In genomic region chr1:39527432-39527831, GRCm38 (mm10) we compare ENCODE assay signal across 8 mouse cellular contexts. TPM values are rescaled to one million over a fixed set of nuclear protein-coding genes. Genes with fewer than 3 reads are reported as not detected.
DNase-seq lines count a peak whose midpoint lies in the region; ATAC-seq and TF ChIP-seq lines count a peak whose summit lies in the region.

No protein-coding gene starts in this region.

- no peaks in the 10 kb centered on the region for H3K9me3 ChIP-seq in hindbrain, embryonic 10.5 days
- no peaks in the 10 kb centered on the region for H3K9me3 ChIP-seq in hindbrain, embryonic 16.5 days (ENCODE audit: control insufficient read depth, low read length)
- no peaks in the 10 kb centered on the region for H3K9me3 ChIP-seq in stomach, postnatal 0 days (ENCODE audit: control insufficient read depth, low read length)

- H3K4me2 ChIP-seq in hindbrain, embryonic 16.5 days (ENCODE audit: low read length), result no peak overlapping the region
- no peak overlapping the region for H3K4me2 ChIP-seq in stomach, postnatal 0 days (replicated peaks; ENCODE audit: low read depth)

- TF ChIP-seq POLR2A in brain, embryonic 14.5 days (IDR thresholded peaks at IDR 0.05; ENCODE audit: borderline replicate concordance, extremely low read depth, insufficient read depth, insufficient read length, poor library complexity, severe bottlenecking), result no peak

- peak; percentile 82 for TF ChIP-seq CTCF in brain, embryonic 14.5 days (IDR thresholded peaks at IDR 0.05; ENCODE audit: borderline replicate concordance, extremely low read depth, insufficient read depth, insufficient read length)
- TF ChIP-seq CTCF in stomach, postnatal 0 days (IDR thresholded peaks at IDR 0.05; ENCODE audit: low read depth), result peak; percentile 91

- no peak for ATAC-seq in hindbrain, embryonic 16.5 days
- 0 out of 2 replicates have a peak, but pooled peaks have one; percentile 58 for ATAC-seq in erythroid progenitor cell, adult 5-6 weeks (replicated peaks; ENCODE audit: low FRiP score, poor library complexity, severe bottlenecking)
- peak; percentile 65 for ATAC-seq in stomach, postnatal 0 days (ENCODE audit: low FRiP score, low TSS enrichment)

- no peaks in the 10 kb centered on the region for H3K27me3 ChIP-seq in hindbrain, embryonic 10.5 days (ENCODE audit: insufficient read depth, poor library complexity, severe bottlenecking)
- no peaks in the 10 kb centered on the region for H3K27me3 ChIP-seq in hindbrain, embryonic 16.5 days (replicated peaks; ENCODE audit: control insufficient read depth, insufficient read depth, low read length)
- H3K27me3 ChIP-seq in stomach, postnatal 0 days (ENCODE audit: control insufficient read depth, insufficient read depth, low read length), result no peaks in the 10 kb centered on the region

- intact Hi-C loops in left cerebral cortex, postnatal 4 days (cut with DNase I), result no loop called here

- TF ChIP-seq EP300 in stomach, postnatal 0 days (optimal IDR thresholded peaks at IDR 0.05), result no peak

- H3K36me3 ChIP-seq in hindbrain, embryonic 10.5 days, result no peaks in the 10 kb centered on the region
- no peaks in the 10 kb centered on the region for H3K36me3 ChIP-seq in hindbrain, embryonic 16.5 days (ENCODE audit: control insufficient read depth, insufficient read depth, low read length)
- no peaks in the 10 kb centered on the region for H3K36me3 ChIP-seq in stomach, postnatal 0 days (ENCODE audit: control insufficient read depth, insufficient read depth, low read length)

- no peak overlapping the region for H3K9ac ChIP-seq in hindbrain, embryonic 16.5 days (ENCODE audit: low read depth, low read length)
- H3K9ac ChIP-seq in stomach, postnatal 0 days (ENCODE audit: low read length), result no peak overlapping the region

- 0 out of 2 replicates have a peak, but pooled peaks cover 5% of the 10 kb centered on the region for H3K4me1 ChIP-seq in hindbrain, embryonic 10.5 days (replicated peaks)
- no peaks in the 10 kb centered on the region for H3K4me1 ChIP-seq in hindbrain, embryonic 16.5 days (ENCODE audit: control insufficient read depth, insufficient read depth, low read depth, low read length)
- no peaks in the 10 kb centered on the region for H3K4me1 ChIP-seq in stomach, postnatal 0 days (replicated peaks; ENCODE audit: control insufficient read depth, insufficient read depth)

- H3K4me3 ChIP-seq in hindbrain, embryonic 10.5 days, result no peak overlapping the region
- H3K4me3 ChIP-seq in hindbrain, embryonic 16.5 days (ENCODE audit: low read length), result no peak overlapping the region
- no peak overlapping the region for H3K4me3 ChIP-seq in stomach, postnatal 0 days (ENCODE audit: low read depth, low read length)

- H3K27ac ChIP-seq in hindbrain, embryonic 10.5 days, result no peak overlapping the region
- H3K27ac ChIP-seq in hindbrain, embryonic 16.5 days (ENCODE audit: low read depth, low read length), result no peak overlapping the region
- no peak overlapping the region for H3K27ac ChIP-seq in stomach, postnatal 0 days (replicated peaks)

- WGBS in hindbrain, embryonic 10.5 days, result 10% methylated on average over 7 of the region's 7 CpGs
- WGBS in hindbrain, embryonic 16.5 days, result 17% methylated on average over 7 of the region's 7 CpGs
- 10% methylated on average over 7 of the region's 7 CpGs for WGBS in stomach, postnatal 0 days

- peak; percentile 81 for DNase-seq in hindbrain, embryonic 10.5 days (ENCODE audit: low spot score)
- peak; percentile 75 for DNase-seq in brain, embryonic 14.5 days (ENCODE audit: low read depth)
- peak; percentile 89 for DNase-seq in induced T-regulatory cell, adult 2 months (ENCODE audit: low read depth)
- peak; percentile 80 for DNase-seq in left cerebral cortex, postnatal 4 days
- DNase-seq in naive thymus-derived CD4-positive, alpha-beta T cell, adult 2 months (ENCODE audit: low read depth), result peak; percentile 90
- peak; percentile 87 for DNase-seq in stomach, postnatal 0 days (ENCODE audit: low spot score)

RNA-seq across cellular contexts. Expression of gene Cnot11, which starts 7.4 kb away (rescaled TPM):
- 26.2 and 26.9 TPM in 2 replicates for polyA plus RNA-seq in hindbrain, embryonic 10.5 days (2016; fragmentation: Nextera tagmentation; extraction: Ambion mirVana)
- 11.3 and 11.4 TPM in 2 replicates for polyA plus RNA-seq in hindbrain, embryonic 16.5 days (2015; fragmentation: Nextera tagmentation; extraction: Ambion mirVana)
- 23.5 and 27.7 TPM in 2 replicates for polyA plus RNA-seq in brain, embryonic 14.5 days (2012; rRNA removed)
- total RNA-seq in erythroid progenitor cell, adult 5-6 weeks (2015; ENCODE audit: low replicate concordance), result 6.1 and 6.3 TPM in 2 replicates
- total RNA-seq in erythroid progenitor cell, adult 5-6 weeks (2017; ENCODE audit: low replicate concordance), result 9.9 and 17.3 TPM in 2 replicates
- total RNA-seq in left cerebral cortex, postnatal 4 days (2021), result 10 to 100 TPM; 21.6 to 23.6 TPM
- 11.1 and 12.3 TPM in 2 replicates for polyA plus RNA-seq in stomach, postnatal 0 days (2015; fragmentation: Nextera tagmentation; extraction: Ambion mirVana)

RNA-seq across cellular contexts. Expression of gene Tbc1d8, which starts 48.9 kb away (rescaled TPM):
- polyA plus RNA-seq in hindbrain, embryonic 10.5 days (2016; fragmentation: Nextera tagmentation; extraction: Ambion mirVana), result 5.9 and 6.3 TPM in 2 replicates
- 9.9 and 12.3 TPM in 2 replicates for polyA plus RNA-seq in hindbrain, embryonic 16.5 days (2015; fragmentation: Nextera tagmentation; extraction: Ambion mirVana)
- polyA plus RNA-seq in brain, embryonic 14.5 days (2012; rRNA removed), result 12.6 and 12.8 TPM in 2 replicates
- total RNA-seq in erythroid progenitor cell, adult 5-6 weeks (2015; ENCODE audit: low replicate concordance), result 25.2 and 43.2 TPM in 2 replicates
- 3.3 and 6.9 TPM in 2 replicates for total RNA-seq in erythroid progenitor cell, adult 5-6 weeks (2017; ENCODE audit: low replicate concordance)
- 10 to 100 TPM; 21.0 to 21.1 TPM for total RNA-seq in left cerebral cortex, postnatal 4 days (2021)
- 5.3 and 7.3 TPM in 2 replicates for polyA plus RNA-seq in stomach, postnatal 0 days (2015; fragmentation: Nextera tagmentation; extraction: Ambion mirVana)

RNA-seq across cellular contexts. Expression of gene Rnf149, which starts 49.8 kb away (rescaled TPM):
- 21.0 and 27.0 TPM in 2 replicates for polyA plus RNA-seq in hindbrain, embryonic 10.5 days (2016; fragmentation: Nextera tagmentation; extraction: Ambion mirVana)
- 21.2 and 22.2 TPM in 2 replicates for polyA plus RNA-seq in hindbrain, embryonic 16.5 days (2015; fragmentation: Nextera tagmentation; extraction: Ambion mirVana)
- 21.9 and 24.4 TPM in 2 replicates for polyA plus RNA-seq in brain, embryonic 14.5 days (2012; rRNA removed)
- total RNA-seq in erythroid progenitor cell, adult 5-6 weeks (2015; ENCODE audit: low replicate concordance), result 2.2 and 9.2 TPM in 2 replicates
- 10.1 and 11.0 TPM in 2 replicates for total RNA-seq in erythroid progenitor cell, adult 5-6 weeks (2017; ENCODE audit: low replicate concordance)
- 10 to 100 TPM; 21.1 to 23.4 TPM for total RNA-seq in left cerebral cortex, postnatal 4 days (2021)
- 30.2 and 33.5 TPM in 2 replicates for polyA plus RNA-seq in stomach, postnatal 0 days (2015; fragmentation: Nextera tagmentation; extraction: Ambion mirVana)
